Mouse (Mus musculus): ENCODE data around the gene Tnfaip8l2.

- TF ChIP-seq CTCF (IDR thresholded peaks at IDR 0.05; ENCODE audit: low read depth, low read length), result no peak
- TF ChIP-seq POLR2A (IDR thresholded peaks at IDR 0.05; ENCODE audit: extremely low read depth, insufficient read depth, low read length), result no peak
Measured at GRCm38 (mm10) chr3:95105121-95105520, 37.0 kb downstream of the Tnfaip8l2 start.

All from liver, adult 2 months (tissue).